Mouse (Mus musculus) limb, embryonic 10.5 days (tissue): ENCODE data around the gene Dag1. TPM values are rescaled to one million over a fixed set of nuclear protein-coding genes. Genes with fewer than 3 reads are reported as not detected.
"Not testable (repeated sequence)": the region's sequence is repeated elsewhere in the genome, so short reads cannot be mapped to it uniquely, and the experiment has no call there.

ENCODE experiments used
- DNase-seq: peaks from one replicate; pipeline ENCODE4 v3.0.0-alpha.2; 2017; ENCODE audit warnings: low spot score
- H3K27ac ChIP-seq: fragments of 300-500 bp; sonication (generic); 2 replicates; pipeline ENCODE4 v1.5.1; 2016; ENCODE audit warnings: mild to moderate bottlenecking
- H3K27me3 ChIP-seq: fragments of 300-500 bp; sonication (generic); 2 replicates; pipeline ENCODE4 v1.6.1; 2016; ENCODE audit warnings: low read depth, mild to moderate bottlenecking; ENCODE audit not compliant: poor library complexity, severe bottlenecking
- H3K36me3 ChIP-seq: fragments of 300-500 bp; sonication (generic); 2 replicates; pipeline ENCODE4 v1.6.1; 2016; ENCODE audit warnings: mild to moderate bottlenecking, moderate library complexity
- H3K4me1 ChIP-seq: fragments of 300-500 bp; sonication (generic); 2 replicates; pipeline ENCODE4 v1.6.1; 2016
- H3K4me3 ChIP-seq: fragments of 300-500 bp; sonication (generic); 2 replicates; pipeline ENCODE4 v1.5.1; 2016; ENCODE audit warnings: mild to moderate bottlenecking, moderate library complexity
- H3K9me3 ChIP-seq: fragments of 300-500 bp; sonication (generic); replicated peaks from 2 replicates; pipeline ENCODE4 v1.6.1; 2016; ENCODE audit warnings: mild to moderate bottlenecking
- WGBS: fragments of 180-500 bp; shearing (Covaris S2); methylation state at CpG from one replicate; pipeline ENCODE4 v1.1.7; 2016; 5-methylcytosine and 5-hydroxymethylcytosine counted together
- polyA plus RNA-seq: library from polyadenylated mRNA; unstranded; fragments of >200 nt; fragmentation: Nextera tagmentation; extraction: Ambion mirVana; gene quantifications from 2 replicates; pipeline ENCODE4 v1.2.1, GENCODE M21; 2016

Dag1 gene
- polyA plus RNA-seq, 1 experiment from 2014 or later, result 59.6 TPM

- H3K4me1 ChIP-seq, result peaks cover 10% of the 10 kb centered on the region
- 87% methylated on average over 3 of the region's 3 CpGs for WGBS
- H3K4me3 ChIP-seq, result no peak overlapping the region
- peaks cover 44% of the 10 kb centered on the region for H3K36me3 ChIP-seq
- H3K27ac ChIP-seq, result no peak overlapping the region
- no peaks in the 10 kb centered on the region for H3K27me3 ChIP-seq
- no peak for DNase-seq
- no peaks in the 10 kb centered on the region for H3K9me3 ChIP-seq
Measured at GRCm38 (mm10) chr9:108205571-108205901, 58.2 kb downstream of the Dag1 start.

GRCm38 (mm10) chr9:108204884-108205570, 58.7 kb downstream of the Dag1 start:
- WGBS, result 89% methylated on average over 8 of the region's 8 CpGs
- H3K27me3 ChIP-seq, result no peaks in the 10 kb centered on the region
- H3K4me1 ChIP-seq, result peaks cover 14% of the 10 kb centered on the region
- no peaks in the 10 kb centered on the region for H3K9me3 ChIP-seq
- DNase-seq, result no peak
- H3K27ac ChIP-seq, result no peak overlapping the region
- peaks cover 43% of the 10 kb centered on the region for H3K36me3 ChIP-seq
- no peak overlapping the region for H3K4me3 ChIP-seq

GRCm38 (mm10) chr9:108203015-108203414, 60.7 kb downstream of the Dag1 start:
- Histone ChIP-seq H3K9me3 (no peaks in the 10 kb centered on the region), H3K27me3 (no peaks in the 10 kb centered on the region), H3K36me3 (peaks cover 23% of the 10 kb centered on the region), H3K4me3 (no peak overlapping the region), H3K27ac (no peak overlapping the region), H3K4me1 (peaks cover 14% of the 10 kb centered on the region)
- WGBS, result 45% methylated on average over 13 of the region's 13 CpGs
- DNase-seq, result peak; percentile 61

GRCm38 (mm10) chr9:108202169-108202568, 61.6 kb downstream of the Dag1 start:
- peaks cover 15% of the 10 kb centered on the region for H3K36me3 ChIP-seq
- no peak for DNase-seq
- no peaks in the 10 kb centered on the region for H3K27me3 ChIP-seq
- H3K9me3 ChIP-seq, result no peaks in the 10 kb centered on the region
- H3K27ac ChIP-seq, result no peak overlapping the region
- H3K4me3 ChIP-seq, result no peak overlapping the region
- H3K4me1 ChIP-seq, result peaks cover 20% of the 10 kb centered on the region
- WGBS, result 98% methylated on average over 2 of the region's 2 CpGs

GRCm38 (mm10) chr9:108201160-108201559, 62.6 kb downstream of the Dag1 start:
- H3K9me3 ChIP-seq, result no peaks in the 10 kb centered on the region
- 2% methylated on average over 13 of the region's 13 CpGs for WGBS
- H3K27me3 ChIP-seq, result no peaks in the 10 kb centered on the region
- H3K27ac ChIP-seq, result peak overlapping the region; percentile 50; the same call in 1 of the 2 replicates
- DNase-seq, result peak; percentile 92
- H3K4me1 ChIP-seq, result peaks cover 24% of the 10 kb centered on the region
- H3K4me3 ChIP-seq, result peak overlapping the region; percentile 34
- peaks cover 7% of the 10 kb centered on the region for H3K36me3 ChIP-seq

- Histone ChIP-seq H3K4me3 (no peak overlapping the region), H3K27ac (no peak overlapping the region), H3K9me3 (no peaks in the 10 kb centered on the region), H3K36me3 (no peaks in the 10 kb centered on the region), H3K4me1 (peaks cover 24% of the 10 kb centered on the region), H3K27me3 (no peaks in the 10 kb centered on the region)
- 85% methylated on average over 4 of the region's 4 CpGs for WGBS
- DNase-seq, result no peak
Measured at GRCm38 (mm10) chr9:108198621-108199020, 65.1 kb downstream of the Dag1 start.

- Histone ChIP-seq H3K36me3 (no peaks in the 10 kb centered on the region), H3K27ac (peak overlapping the region; percentile 12; the same call in 1 of the 2 replicates), H3K9me3 (no peaks in the 10 kb centered on the region), H3K4me3 (peak overlapping the region; percentile 23), H3K4me1 (peaks cover 24% of the 10 kb centered on the region), H3K27me3 (0 out of 2 replicates have a peak, but pooled peaks cover 4% of the 10 kb centered on the region)
- whole genome bisulfite sequencing, result 32% methylated on average over 24 of the region's 24 CpGs
- DNase-seq, result peak; percentile 57
Measured at GRCm38 (mm10) chr9:108196920-108197677, 66.7 kb downstream of the Dag1 start.

GRCm38 (mm10) chr9:108196222-108196621, 67.5 kb downstream of the Dag1 start:
- H3K27me3 ChIP-seq, H3K4me3 ChIP-seq, H3K27ac ChIP-seq, H3K36me3 ChIP-seq, H3K9me3 ChIP-seq, DNase-seq: not testable (repeated sequence)
- 69% methylated on average over 6 of the region's 6 CpGs for WGBS
- H3K4me1 ChIP-seq, result peaks cover 21% of the 10 kb centered on the region

- Histone ChIP-seq H3K27ac (0 out of 2 replicates have a peak within 1 kb of the TSS, but pooled peaks have one; percentile 37), H3K9me3 (no peaks in the 10 kb centered on the region), H3K27me3 (peaks cover 46% of the 10 kb centered on the region), H3K36me3 (no peaks in the 10 kb centered on the region), H3K4me1 (peaks cover 12% of the 10 kb centered on the region), H3K4me3 (peak within 1 kb of the TSS; percentile 68)
- DNase-seq, result peak; percentile 86
- WGBS, result 2% methylated on average over 75 of the region's 91 CpGs
Measured at GRCm38 (mm10) chr9:108189787-108190679, 73.7 kb downstream of the Dag1 start, which contains the start of gene Bsn. TSS of gene Bsn (minus strand) at chr9:108190384.

- peaks cover 46% of the 10 kb centered on the region for H3K27me3 ChIP-seq
- H3K4me1 ChIP-seq, result peaks cover 12% of the 10 kb centered on the region
- WGBS, result 57% methylated on average over 5 of the region's 5 CpGs
- peak overlapping the region; percentile 68 for H3K4me3 ChIP-seq
- H3K36me3 ChIP-seq, result no peaks in the 10 kb centered on the region
- no peak overlapping the region for H3K27ac ChIP-seq
- H3K9me3 ChIP-seq, result no peaks in the 10 kb centered on the region
- no peak for DNase-seq
Measured at GRCm38 (mm10) chr9:108189488-108189786, 74.3 kb downstream of the Dag1 start.

- Histone ChIP-seq H3K27ac (no peak overlapping the region), H3K36me3 (no peaks in the 10 kb centered on the region), H3K9me3 (no peaks in the 10 kb centered on the region), H3K4me3 (no peak overlapping the region), H3K27me3 (peaks cover 46% of the 10 kb centered on the region), H3K4me1 (peaks cover 12% of the 10 kb centered on the region)
- WGBS, result 88% methylated on average over 7 of the region's 7 CpGs
- no peak for DNase-seq
Measured at GRCm38 (mm10) chr9:108189023-108189422, 74.7 kb downstream of the Dag1 start.

- no peaks in the 10 kb centered on the region for H3K9me3 ChIP-seq
- WGBS, result 77% methylated on average over 8 of the region's 8 CpGs
Measured at GRCm38 (mm10) chr9:108188511-108188910, 75.2 kb downstream of the Dag1 start.

More at GRCm38 (mm10) chr9:108188511-108188910, 75.2 kb downstream of the Dag1 start:
- Histone ChIP-seq H3K27ac (no peak overlapping the region), H3K27me3 (peaks cover 46% of the 10 kb centered on the region), H3K4me3 (no peak overlapping the region), H3K36me3 (no peaks in the 10 kb centered on the region), H3K4me1 (peaks cover 12% of the 10 kb centered on the region)
- DNase-seq, result no peak
